Mouse (Mus musculus): ENCODE measurements at regions not wholly inside any gene's neighbourhood (a gene's known extent, or its start where the extent isn't known, plus 50 kb on each side); places are given as distances from the start of the nearest gene placed in this dataset.
"Not testable (repeated sequence)": the region's sequence is repeated elsewhere in the genome, so short reads cannot be mapped to it uniquely, and the experiment has no call there.

DNA sequence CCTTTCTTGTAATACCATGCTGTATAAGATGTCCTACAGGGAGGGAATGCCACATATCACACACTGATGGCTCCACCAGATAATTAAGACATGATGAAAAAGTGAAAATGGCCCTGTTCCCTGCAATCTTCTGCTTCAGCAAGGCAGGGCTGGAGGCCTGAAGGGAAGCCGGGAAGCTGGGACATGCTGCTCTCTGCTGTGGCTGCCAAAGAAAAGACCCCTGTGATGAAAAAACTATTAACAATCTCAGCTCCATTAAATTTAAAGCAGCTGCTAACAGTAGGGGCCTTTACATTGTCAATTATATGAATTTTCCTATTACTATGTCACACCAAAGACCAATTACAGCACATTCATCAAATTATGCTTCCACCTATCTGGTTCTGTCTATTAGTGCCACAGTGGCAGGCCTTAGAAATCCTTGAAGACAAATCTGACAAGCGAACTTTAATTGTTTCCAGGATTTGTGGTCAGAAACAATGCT lies 239.8 kb downstream of the Gm11232 start:
- whole genome bisulfite sequencing: 25% methylated on average over 2 of the region's 2 CpGs
- no peaks in the 10 kb centered on the region for H3K9me3 ChIP-seq
- no peak overlapping the region for H3K27ac ChIP-seq
- H3K4me2 ChIP-seq: no peak overlapping the region
- 0 out of 2 replicates have a peak, but pooled peaks cover 2% of the 10 kb centered on the region for H3K4me1 ChIP-seq (replicated peaks)
- no peaks in the 10 kb centered on the region for H3K36me3 ChIP-seq
- H3K9ac ChIP-seq (replicated peaks): no peak overlapping the region
- no peak for ATAC-seq (ENCODE audit: insufficient number of reproducible peaks, insufficient read depth, low FRiP score, low TSS enrichment, low read depth)
- H3K27me3 ChIP-seq: no peaks in the 10 kb centered on the region
- no peak overlapping the region for H3K4me3 ChIP-seq (replicated peaks)

DNA sequence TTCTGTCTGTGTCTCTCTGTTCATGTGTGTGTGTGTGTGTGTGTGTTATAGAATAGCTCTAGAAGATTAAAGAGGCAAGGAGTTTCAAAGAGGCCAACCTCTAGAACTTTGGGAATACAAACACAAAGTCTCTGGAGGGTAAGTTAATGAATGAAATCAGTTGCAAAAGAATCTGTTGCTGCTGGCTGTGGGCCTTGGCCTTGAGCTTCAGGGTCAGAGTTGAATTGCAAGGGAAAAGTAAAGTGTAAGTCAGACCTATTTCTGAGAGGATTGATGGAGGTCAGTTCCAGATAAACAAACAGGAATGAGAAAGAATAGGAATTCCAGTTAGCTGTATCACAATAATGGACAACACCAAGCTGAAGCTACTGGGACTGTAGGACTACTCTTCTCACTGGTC lies 250.9 kb downstream of the Gm11232 start:
- Histone ChIP-seq H3K9ac (replicated peaks) (no peak overlapping the region), H3K4me3 (replicated peaks) (no peak overlapping the region), H3K27me3 (no peaks in the 10 kb centered on the region), H3K36me3 (no peaks in the 10 kb centered on the region), H3K4me2 (no peak overlapping the region), H3K27ac (no peak overlapping the region), H3K4me1 (replicated peaks) (no peaks in the 10 kb centered on the region), H3K9me3 (no peaks in the 10 kb centered on the region)
- ATAC-seq (ENCODE audit: insufficient number of reproducible peaks, insufficient read depth, low FRiP score, low TSS enrichment, low read depth): no peak

DNA sequence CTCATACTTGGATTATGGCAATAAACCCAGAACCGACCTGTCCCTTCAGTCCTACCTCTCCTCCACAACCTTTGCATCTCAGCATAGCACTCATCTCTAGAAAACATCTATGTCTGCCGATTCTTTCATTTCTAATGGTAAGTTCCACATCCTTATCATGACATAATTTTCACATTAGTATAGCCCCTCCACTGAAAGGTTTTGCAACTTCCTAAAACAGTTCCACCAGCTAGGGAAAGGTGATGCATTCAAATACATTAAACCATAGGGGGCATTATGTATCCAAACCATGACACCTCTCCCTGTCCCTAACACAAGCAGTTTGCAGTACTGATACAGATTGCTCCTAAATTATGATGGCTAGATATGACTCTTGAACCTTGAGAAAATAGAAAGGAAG lies 268.0 kb downstream of the Gm11232 start:
- H3K9ac ChIP-seq (replicated peaks): no peak overlapping the region
- no peak overlapping the region for H3K27ac ChIP-seq
- no peaks in the 10 kb centered on the region for H3K9me3 ChIP-seq
- ATAC-seq (ENCODE audit: insufficient number of reproducible peaks, insufficient read depth, low FRiP score, low TSS enrichment, low read depth): no peak
- H3K4me1 ChIP-seq (replicated peaks): peaks cover 8% of the 10 kb centered on the region; the same call in 1 of the 2 replicates
- H3K27me3 ChIP-seq: no peaks in the 10 kb centered on the region
- 86% methylated on average over 2 of the region's 2 CpGs for WGBS
- no peaks in the 10 kb centered on the region for H3K36me3 ChIP-seq
- H3K4me3 ChIP-seq (replicated peaks): no peak overlapping the region
- H3K4me2 ChIP-seq: no peak overlapping the region

DNA sequence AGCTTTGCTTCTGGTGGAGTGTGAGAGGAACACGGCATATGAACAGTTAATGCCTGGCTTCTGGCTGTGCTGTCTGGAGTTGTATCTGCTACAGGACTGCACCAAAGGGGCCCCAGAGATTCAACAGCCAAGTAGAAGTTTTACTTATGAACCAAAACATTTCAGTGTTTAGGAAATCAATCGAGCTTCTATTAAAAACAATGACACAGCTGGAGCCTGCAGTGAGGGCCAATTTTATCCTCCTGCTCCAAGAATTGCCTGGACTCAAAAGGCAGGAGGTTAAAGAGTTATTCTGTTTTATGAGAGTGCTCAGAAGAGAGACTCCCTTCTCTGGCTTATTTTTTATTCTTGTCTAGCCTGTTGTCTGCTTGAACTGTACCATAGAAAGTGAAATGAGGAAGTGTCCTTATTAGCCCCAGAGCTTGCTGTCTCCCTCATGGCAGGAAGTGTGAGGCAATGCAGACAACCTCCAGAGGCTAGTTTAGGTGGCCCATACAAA lies 269.1 kb downstream of the Gm11232 start:
- Histone ChIP-seq H3K9me3 (no peaks in the 10 kb centered on the region), H3K4me3 (replicated peaks) (no peak overlapping the region), H3K36me3 (no peaks in the 10 kb centered on the region), H3K4me2 (no peak overlapping the region), H3K9ac (replicated peaks) (no peak overlapping the region), H3K27ac (no peak overlapping the region), H3K27me3 (no peaks in the 10 kb centered on the region), H3K4me1 (replicated peaks) (peaks cover 12% of the 10 kb centered on the region; the same call in 1 of the 2 replicates)
- 40% methylated on average over 2 of the region's 2 CpGs for WGBS
- peak; percentile 72 for ATAC-seq (ENCODE audit: insufficient number of reproducible peaks, insufficient read depth, low FRiP score, low TSS enrichment, low read depth)

DNA sequence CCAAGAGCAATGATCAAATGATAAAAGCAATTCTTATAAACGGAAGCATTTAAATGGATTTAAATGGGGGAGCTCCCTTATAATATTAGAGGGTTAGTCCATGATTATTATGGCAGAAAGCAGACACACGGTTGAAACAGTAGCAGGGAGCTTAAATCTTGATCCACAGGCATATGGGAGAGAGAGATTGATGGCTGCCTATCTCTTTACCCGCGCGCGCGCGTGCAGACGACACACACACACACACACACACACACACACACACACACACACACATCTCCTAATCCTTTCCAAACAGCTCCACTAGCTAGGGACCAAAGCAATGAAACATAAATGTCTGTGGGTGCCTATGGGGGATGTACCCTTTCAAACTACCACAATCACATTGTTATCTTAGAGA lies 269.7 kb downstream of the Gm11232 start:
- ATAC-seq (ENCODE audit: insufficient number of reproducible peaks, insufficient read depth, low FRiP score, low TSS enrichment, low read depth): no peak
- H3K36me3 ChIP-seq: no peaks in the 10 kb centered on the region
- H3K4me3 ChIP-seq (replicated peaks): no peak overlapping the region
- WGBS: 94% methylated on average over 9 of the region's 9 CpGs
- no peak overlapping the region for H3K9ac ChIP-seq (replicated peaks)
- H3K27ac ChIP-seq: no peak overlapping the region
- no peaks in the 10 kb centered on the region for H3K9me3 ChIP-seq
- peaks cover 12% of the 10 kb centered on the region; the same call in 1 of the 2 replicates for H3K4me1 ChIP-seq (replicated peaks)
- H3K27me3 ChIP-seq: no peaks in the 10 kb centered on the region
- no peak overlapping the region for H3K4me2 ChIP-seq

DNA sequence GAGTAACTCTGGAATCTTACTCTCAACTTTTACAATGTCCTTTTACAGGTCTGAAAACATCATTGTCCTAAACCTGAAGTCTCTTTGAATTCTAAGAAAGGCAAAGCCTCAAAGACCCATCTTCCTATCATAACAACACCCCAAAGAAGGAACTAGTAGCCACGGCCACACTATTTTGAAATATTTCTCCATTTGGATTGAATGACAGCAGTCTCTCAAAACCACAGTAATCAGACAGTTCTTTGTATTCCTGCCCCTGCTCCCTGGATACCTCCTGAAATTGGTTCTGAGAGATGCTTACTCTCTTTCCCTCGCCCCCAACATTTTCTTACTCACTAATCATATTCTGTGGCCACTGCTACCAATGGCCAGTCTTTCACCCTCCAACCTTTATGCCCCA lies 276.8 kb downstream of the Gm11232 start:
- Histone ChIP-seq H3K27me3 (no peaks in the 10 kb centered on the region), H3K4me1 (replicated peaks) (0 out of 2 replicates have a peak, but pooled peaks cover 9% of the 10 kb centered on the region)

DNA sequence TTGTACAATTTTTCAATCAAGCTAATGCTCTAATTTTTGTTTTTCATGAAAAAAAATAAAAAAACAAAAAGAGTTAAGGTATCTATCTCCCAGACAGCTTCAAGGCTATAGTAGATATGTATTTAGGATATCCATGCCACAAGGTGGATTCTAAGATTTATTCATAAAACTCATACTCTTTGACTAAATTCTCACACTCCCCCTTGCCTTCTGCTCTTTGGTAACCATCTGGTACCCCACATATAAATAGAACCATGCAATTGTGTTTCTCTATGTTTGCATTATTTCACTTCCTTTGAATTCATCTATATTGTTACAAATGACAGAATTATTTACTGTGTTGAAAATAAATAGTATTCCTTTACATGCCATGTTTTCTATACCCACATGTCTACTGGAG lies 287.2 kb downstream of the Gm11232 start:
- Histone ChIP-seq H3K9me3 (no peaks in the 10 kb centered on the region), H3K27ac (no peak overlapping the region), H3K4me1 (replicated peaks) (no peaks in the 10 kb centered on the region), H3K36me3 (no peaks in the 10 kb centered on the region), H3K27me3 (no peaks in the 10 kb centered on the region), H3K4me3 (replicated peaks) (no peak overlapping the region), H3K4me2 (no peak overlapping the region), H3K9ac (replicated peaks) (no peak overlapping the region)
- ATAC-seq (ENCODE audit: insufficient number of reproducible peaks, insufficient read depth, low FRiP score, low TSS enrichment, low read depth): no peak

More for the DNA sequence above, 276.8 kb downstream of the Gm11232 start:
- 76% methylated on average over 2 of the region's 2 CpGs for WGBS
- Histone ChIP-seq H3K36me3 (no peaks in the 10 kb centered on the region), H3K9ac (replicated peaks) (no peak overlapping the region), H3K4me2 (no peak overlapping the region), H3K27ac (no peak overlapping the region), H3K9me3 (no peaks in the 10 kb centered on the region), H3K4me3 (replicated peaks) (no peak overlapping the region)
- ATAC-seq (ENCODE audit: insufficient number of reproducible peaks, insufficient read depth, low FRiP score, low TSS enrichment, low read depth): no peak

DNA sequence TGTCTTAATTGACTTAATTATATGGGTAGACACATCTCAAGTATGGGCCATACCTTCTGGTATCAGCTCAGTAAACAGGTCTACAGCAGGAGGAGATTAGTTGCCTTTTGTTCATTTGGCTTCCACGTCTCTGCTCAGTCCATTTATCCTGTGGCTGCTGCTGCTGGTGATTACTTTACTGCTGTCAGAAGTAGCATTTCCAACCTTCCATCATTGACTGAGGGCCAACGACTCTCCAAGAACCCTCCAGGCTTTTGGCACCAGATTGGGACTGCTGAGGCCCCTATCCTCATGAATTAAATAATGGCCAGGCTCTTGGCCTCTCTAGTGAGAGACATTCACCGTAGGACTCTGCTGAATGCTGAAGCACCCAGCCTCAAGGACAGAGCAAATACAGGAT lies 303.0 kb downstream of the Gm11232 start:
- Histone ChIP-seq H3K36me3 (no peaks in the 10 kb centered on the region), H3K9ac (replicated peaks) (no peak overlapping the region), H3K9me3 (no peaks in the 10 kb centered on the region), H3K27ac (no peak overlapping the region), H3K4me2 (no peak overlapping the region), H3K4me3 (replicated peaks) (no peak overlapping the region), H3K27me3 (no peaks in the 10 kb centered on the region), H3K4me1 (replicated peaks) (peaks cover 6% of the 10 kb centered on the region; the same call in 1 of the 2 replicates)
- WGBS: 37% methylated on average over 3 of the region's 3 CpGs
- no peak for ATAC-seq (ENCODE audit: insufficient number of reproducible peaks, insufficient read depth, low FRiP score, low TSS enrichment, low read depth)

DNA sequence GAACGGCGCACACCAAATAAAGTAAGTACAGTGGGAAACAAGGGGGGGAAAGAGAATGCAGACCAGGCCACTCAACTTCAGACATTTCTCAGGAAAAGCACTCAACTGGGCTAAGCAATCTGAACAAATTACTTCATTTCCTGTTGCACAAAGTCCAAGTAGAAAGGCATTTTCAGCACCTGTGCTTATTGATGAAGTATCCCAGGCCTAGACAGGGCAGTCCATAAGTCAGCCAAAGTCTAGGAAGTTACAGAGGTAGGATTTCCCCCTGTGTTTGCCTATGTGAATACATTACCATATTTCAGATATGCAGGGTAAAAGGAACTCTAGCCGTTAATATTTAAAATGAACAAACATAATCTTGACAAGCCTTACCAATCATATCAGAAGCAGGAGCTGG lies 304.3 kb downstream of the Gm11232 start:
- H3K36me3 ChIP-seq: no peaks in the 10 kb centered on the region
- peaks cover 6% of the 10 kb centered on the region; the same call in 1 of the 2 replicates for H3K4me1 ChIP-seq (replicated peaks)
- H3K4me3 ChIP-seq (replicated peaks): no peak overlapping the region
- no peaks in the 10 kb centered on the region for H3K27me3 ChIP-seq
- no peaks in the 10 kb centered on the region for H3K9me3 ChIP-seq
- no peak overlapping the region for H3K4me2 ChIP-seq
- WGBS: 56% methylated on average over 3 of the region's 3 CpGs
- 0 out of 2 replicates have a peak overlapping the region, but pooled peaks have one; percentile 42 for H3K27ac ChIP-seq
- peak; percentile 86 for ATAC-seq (ENCODE audit: insufficient number of reproducible peaks, insufficient read depth, low FRiP score, low TSS enrichment, low read depth)
- no peak overlapping the region for H3K9ac ChIP-seq (replicated peaks)

DNA sequence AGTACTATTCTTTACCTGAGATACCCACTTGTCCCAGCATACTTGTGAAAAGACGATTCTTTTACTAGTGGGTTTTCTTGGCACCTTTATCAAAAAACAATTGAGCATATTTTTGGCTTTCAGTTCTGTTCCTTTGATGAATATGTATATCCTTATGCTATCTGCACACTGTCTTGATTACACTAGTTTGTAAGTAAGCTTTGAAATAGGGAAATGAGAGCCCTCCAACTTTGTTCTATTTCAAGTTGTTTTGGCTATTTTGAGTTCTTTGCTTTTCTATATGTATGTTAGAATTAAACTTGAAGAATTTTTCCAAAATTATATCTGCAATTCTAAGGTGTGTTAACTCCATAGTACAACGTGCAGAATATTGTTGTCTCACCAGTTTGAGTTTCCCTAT lies 311.3 kb downstream of the Gm11232 start:
- no peak overlapping the region for H3K4me2 ChIP-seq
- ATAC-seq (ENCODE audit: insufficient number of reproducible peaks, insufficient read depth, low FRiP score, low TSS enrichment, low read depth): no peak

DNA sequence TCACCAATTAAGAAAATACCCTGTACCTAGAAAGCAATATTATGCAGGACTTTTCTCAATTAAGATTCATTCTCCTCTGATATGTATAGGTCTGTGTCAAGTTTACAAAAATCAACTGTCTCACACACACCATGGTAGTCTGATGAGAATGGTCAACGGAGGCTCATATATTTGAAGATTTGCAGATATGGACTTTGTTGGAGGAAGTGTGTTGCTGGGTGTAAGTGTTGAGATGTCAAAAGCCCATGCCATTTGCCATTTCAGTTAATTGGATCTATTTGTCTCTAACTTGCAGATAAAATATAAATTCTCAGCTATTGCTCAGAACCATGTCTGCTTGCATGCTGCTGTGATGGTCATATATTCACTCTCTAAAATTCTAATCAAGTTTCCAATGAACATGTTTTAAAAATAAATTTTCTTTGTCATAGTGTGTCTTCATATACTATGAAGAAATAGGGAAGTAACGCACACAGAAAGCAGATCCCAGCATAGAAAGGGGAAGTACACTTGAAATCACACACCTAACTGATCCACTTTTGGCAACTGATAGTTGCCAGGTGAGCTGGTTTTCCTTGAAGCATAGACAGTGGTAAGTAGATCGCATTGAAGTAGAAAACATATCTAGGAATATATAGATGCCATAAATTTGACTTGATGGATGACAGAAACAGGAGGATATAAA lies 326.4 kb downstream of the Gm11232 start:
- Histone ChIP-seq H3K4me3 (replicated peaks) (no peak overlapping the region), H3K4me2 (no peak overlapping the region), H3K9ac (replicated peaks) (no peak overlapping the region), H3K36me3 (no peaks in the 10 kb centered on the region), H3K27me3 (no peaks in the 10 kb centered on the region), H3K4me1 (replicated peaks) (no peaks in the 10 kb centered on the region; the same call in 1 of the 2 replicates), H3K9me3 (no peaks in the 10 kb centered on the region), H3K27ac (no peak overlapping the region)
- WGBS: 94% methylated on average over 3 of the region's 3 CpGs
- ATAC-seq (ENCODE audit: insufficient number of reproducible peaks, insufficient read depth, low FRiP score, low TSS enrichment, low read depth): no peak

More for the DNA sequence above, 311.3 kb downstream of the Gm11232 start:
- Histone ChIP-seq H3K9me3 (no peaks in the 10 kb centered on the region), H3K27ac (no peak overlapping the region), H3K27me3 (no peaks in the 10 kb centered on the region), H3K9ac (replicated peaks) (no peak overlapping the region), H3K36me3 (no peaks in the 10 kb centered on the region), H3K4me3 (replicated peaks) (no peak overlapping the region), H3K4me1 (replicated peaks) (no peaks in the 10 kb centered on the region)
- 89% methylated on average over 2 of the region's 2 CpGs for WGBS

DNA sequence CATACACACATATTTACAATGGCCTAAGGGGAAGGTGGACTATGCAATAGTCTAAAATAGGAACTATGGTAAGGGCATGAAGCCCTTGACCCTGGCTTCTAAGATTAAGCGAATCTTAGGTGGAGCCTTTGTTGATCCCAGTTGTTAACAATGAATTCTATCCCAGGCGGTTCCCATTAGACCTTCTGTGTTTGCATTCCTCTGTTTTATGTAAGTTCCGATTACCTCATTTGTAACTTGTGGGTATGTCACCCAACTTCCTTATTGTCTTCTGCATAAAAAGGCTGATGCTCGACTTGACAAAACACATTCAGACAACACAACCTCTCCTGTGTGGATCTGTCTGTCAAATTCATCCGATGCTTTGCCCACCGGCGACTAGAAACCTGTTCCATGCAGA lies 335.6 kb downstream of the Gm11232 start:
- not testable (repeated sequence) for H3K9me3 ChIP-seq; H3K4me2 ChIP-seq; H3K9ac ChIP-seq (replicated peaks); H3K36me3 ChIP-seq; H3K27ac ChIP-seq; H3K4me3 ChIP-seq (replicated peaks); ATAC-seq (ENCODE audit: insufficient number of reproducible peaks, insufficient read depth, low FRiP score, low TSS enrichment, low read depth); H3K27me3 ChIP-seq; H3K4me1 ChIP-seq (replicated peaks)
- WGBS: 93% methylated on average over 7 of the region's 7 CpGs
